Mouse (Mus musculus) neural tube, embryonic 15.5 days (tissue): Measurements from ENCODE around the gene Prss53. TPM values are rescaled to one million over a fixed set of nuclear protein-coding genes. Genes with fewer than 3 reads are reported as not detected.

Experiments
- ATAC-seq: fragments of 200-750 bp; cut with Nextera tagmentation; 2 replicates; pipeline ENCODE4 v1.8.0; 2017; ENCODE audit warnings: mild to moderate bottlenecking, moderate TSS enrichment, moderate library complexity; ENCODE audit not compliant: low FRiP score
- H3K27ac ChIP-seq: fragments of 300-500 bp; sonication (generic); replicated peaks from 2 replicates; pipeline ENCODE4 v1.5.1; 2015; ENCODE audit warnings: mild to moderate bottlenecking, inconsistent platforms
- H3K27me3 ChIP-seq: fragments of 300-500 bp; sonication (generic); replicated peaks from 2 replicates; pipeline ENCODE4 v1.6.1; 2015; ENCODE audit warnings: inconsistent platforms
- H3K36me3 ChIP-seq: fragments of 300-500 bp; sonication (generic); 2 replicates; pipeline ENCODE4 v1.6.1; 2015; ENCODE audit warnings: inconsistent platforms
- H3K4me1 ChIP-seq: fragments of 300-500 bp; sonication (generic); 2 replicates; pipeline ENCODE4 v1.6.1; 2015; ENCODE audit warnings: inconsistent platforms
- H3K4me2 ChIP-seq: fragments of 300-500 bp; sonication (generic); 2 replicates; pipeline ENCODE4 v1.6.1; 2015; ENCODE audit warnings: inconsistent platforms, mild to moderate bottlenecking, moderate library complexity
- H3K4me3 ChIP-seq: fragments of 300-500 bp; sonication (generic); replicated peaks from 2 replicates; pipeline ENCODE4 v1.5.1; 2015; ENCODE audit warnings: mild to moderate bottlenecking, inconsistent platforms
- H3K9ac ChIP-seq: fragments of 300-500 bp; sonication (generic); replicated peaks from 2 replicates; pipeline ENCODE4 v1.6.1; 2015; ENCODE audit warnings: mild to moderate bottlenecking, inconsistent platforms
- H3K9me3 ChIP-seq: fragments of 300-500 bp; sonication (generic); replicated peaks from 2 replicates; pipeline ENCODE4 v1.6.1; 2016; ENCODE audit warnings: inconsistent platforms
- WGBS: fragments of 180-500 bp; shearing (Covaris S2); methylation state at CpG from one replicate; pipeline ENCODE4 v1.1.7; 2015; ENCODE audit warnings: mixed read lengths; 5-methylcytosine and 5-hydroxymethylcytosine counted together
- polyA plus RNA-seq: library from polyadenylated mRNA; unstranded; fragments of >200 nt; fragmentation: Nextera tagmentation; extraction: Ambion mirVana; gene quantifications from 2 replicates; pipeline ENCODE4 v1.2.1, GENCODE M21; 2015

Prss53 gene
- polyA plus RNA-seq, 1 experiment from 2014 or later = 1.1 TPM

GRCm38 (mm10) chr7:127926846-127927245, 36.1 kb upstream of the Prss53 start:
- Histone ChIP-seq H3K4me1 (peaks cover 11% of the 10 kb centered on the region; the same call in 1 of the 2 replicates), H3K27me3 (peaks cover 32% of the 10 kb centered on the region), H3K27ac (no peak overlapping the region), H3K9me3 (no peaks in the 10 kb centered on the region), H3K4me2 (no peak overlapping the region), H3K9ac (no peak overlapping the region), H3K4me3 (no peak overlapping the region), H3K36me3 (peaks cover 49% of the 10 kb centered on the region)
- WGBS = 90% methylated on average over 11 of the region's 11 CpGs
- ATAC-seq = no peak

DNA sequence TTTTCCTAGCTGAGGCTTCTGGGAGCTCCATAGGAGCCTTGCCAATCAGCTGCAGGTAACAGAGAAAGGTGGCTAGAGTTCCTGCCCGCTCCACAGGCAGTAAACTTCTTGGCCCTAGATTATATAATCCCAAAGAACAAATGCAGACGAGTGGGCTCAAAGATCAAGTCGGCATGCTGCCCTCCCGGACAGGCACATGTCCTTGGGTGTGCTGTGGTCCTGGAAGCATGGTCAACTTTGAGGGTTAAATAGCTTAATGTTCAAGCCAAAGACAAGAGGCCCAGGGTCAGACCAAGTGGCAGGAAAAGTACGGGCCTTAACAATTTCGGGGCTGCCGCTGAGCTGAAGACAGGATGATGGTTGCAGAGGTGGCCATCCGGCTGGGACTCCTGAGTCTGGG, 35.3 kb upstream of the Prss53 start:
- Histone ChIP-seq H3K27me3 (peaks cover 32% of the 10 kb centered on the region), H3K9me3 (no peaks in the 10 kb centered on the region), H3K9ac (no peak overlapping the region), H3K4me1 (peaks cover 11% of the 10 kb centered on the region; the same call in 1 of the 2 replicates), H3K36me3 (peaks cover 52% of the 10 kb centered on the region), H3K27ac (no peak overlapping the region), H3K4me3 (no peak overlapping the region), H3K4me2 (no peak overlapping the region)
- ATAC-seq = no peak
- 92% methylated on average over 8 of the region's 8 CpGs for WGBS

- Histone ChIP-seq H3K27me3 (peaks cover 27% of the 10 kb centered on the region), H3K4me1 (peaks cover 11% of the 10 kb centered on the region; the same call in 1 of the 2 replicates), H3K9me3 (no peaks in the 10 kb centered on the region), H3K36me3 (peaks cover 57% of the 10 kb centered on the region), H3K27ac (no peak overlapping the region), H3K4me3 (no peak overlapping the region), H3K4me2 (no peak overlapping the region), H3K9ac (no peak overlapping the region)
- WGBS = 80% methylated on average over 5 of the region's 5 CpGs
- no peak for ATAC-seq
Measured at GRCm38 (mm10) chr7:127925252-127925651, 34.5 kb upstream of the Prss53 start.

DNA sequence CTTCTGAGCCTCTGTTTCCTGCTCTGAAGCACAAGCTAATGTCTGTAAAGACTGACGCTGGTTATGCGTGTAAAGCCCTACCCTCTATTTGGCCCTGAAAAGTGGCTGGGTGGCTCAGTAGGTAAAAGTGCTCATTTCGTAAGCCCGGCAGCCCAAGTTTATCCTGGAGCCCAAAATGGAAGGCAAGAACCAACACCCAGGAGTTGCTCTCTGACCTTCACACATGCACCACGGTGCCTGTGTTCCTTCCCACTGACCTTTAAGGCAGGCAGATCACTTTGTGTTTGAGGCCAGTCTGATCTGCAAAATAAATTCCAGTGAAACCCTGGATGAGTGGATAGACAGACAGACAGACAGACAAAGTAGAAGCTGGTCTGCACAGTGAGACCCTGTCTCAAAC, 32.9 kb upstream of the Prss53 start:
- ATAC-seq = no peak
- H3K4me3 ChIP-seq = no peak overlapping the region
- peaks cover 12% of the 10 kb centered on the region for H3K27me3 ChIP-seq
- H3K4me2 ChIP-seq = no peak overlapping the region
- H3K27ac ChIP-seq = no peak overlapping the region
- no peaks in the 10 kb centered on the region for H3K4me1 ChIP-seq
- no peaks in the 10 kb centered on the region for H3K9me3 ChIP-seq
- H3K36me3 ChIP-seq = peaks cover 57% of the 10 kb centered on the region
- 94% methylated on average over 5 of the region's 5 CpGs for WGBS
- H3K9ac ChIP-seq = no peak overlapping the region

- Histone ChIP-seq H3K27ac (no peak overlapping the region), H3K9ac (no peak overlapping the region), H3K9me3 (no peaks in the 10 kb centered on the region), H3K4me2 (no peak overlapping the region), H3K36me3 (peaks cover 61% of the 10 kb centered on the region), H3K4me3 (no peak overlapping the region), H3K27me3 (peaks cover 1% of the 10 kb centered on the region), H3K4me1 (no peaks in the 10 kb centered on the region)
- ATAC-seq = no peak
- 92% methylated on average over 6 of the region's 6 CpGs for WGBS
Measured at GRCm38 (mm10) chr7:127922451-127923275, 31.9 kb upstream of the Prss53 start.

- peaks cover 66% of the 10 kb centered on the region for H3K36me3 ChIP-seq
- no peaks in the 10 kb centered on the region for H3K4me1 ChIP-seq
- no peak overlapping the region for H3K4me3 ChIP-seq
- no peak overlapping the region for H3K4me2 ChIP-seq
- WGBS = 66% methylated on average over 8 of the region's 8 CpGs
- H3K9me3 ChIP-seq = no peaks in the 10 kb centered on the region
- no peak overlapping the region for H3K9ac ChIP-seq
- ATAC-seq = no peak
- no peak overlapping the region for H3K27ac ChIP-seq
- H3K27me3 ChIP-seq = no peaks in the 10 kb centered on the region
Measured at GRCm38 (mm10) chr7:127921516-127921915, 30.7 kb upstream of the Prss53 start.

- no peaks in the 10 kb centered on the region for H3K9me3 ChIP-seq
- H3K27me3 ChIP-seq = no peaks in the 10 kb centered on the region
- no peak overlapping the region for H3K4me2 ChIP-seq
- no peak overlapping the region for H3K9ac ChIP-seq
- no peak overlapping the region for H3K4me3 ChIP-seq
- ATAC-seq = no peak
- H3K27ac ChIP-seq = no peak overlapping the region
- H3K36me3 ChIP-seq = peaks cover 58% of the 10 kb centered on the region
- WGBS = 75% methylated on average over 7 of the region's 7 CpGs
- no peaks in the 10 kb centered on the region for H3K4me1 ChIP-seq
Measured at GRCm38 (mm10) chr7:127919290-127919689, 28.5 kb upstream of the Prss53 start.

DNA sequence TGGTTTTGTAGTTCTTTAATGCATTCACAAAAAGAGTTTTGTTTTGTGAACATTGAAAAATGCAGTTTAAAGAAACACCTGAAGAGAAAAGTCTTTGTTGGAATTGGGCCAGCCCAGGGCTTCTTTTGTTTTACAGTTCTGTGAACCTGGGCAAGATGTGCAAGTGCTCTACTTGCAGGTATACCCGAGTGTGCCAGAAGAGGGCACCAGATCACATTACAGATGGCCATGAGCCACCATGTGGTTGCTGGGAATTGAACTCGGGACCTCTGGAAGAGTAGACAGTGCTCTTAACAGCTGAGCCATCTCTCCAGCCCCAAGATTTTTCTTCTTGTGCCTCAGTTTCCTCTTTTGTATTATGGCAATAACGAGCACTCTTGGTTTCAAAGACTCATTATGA, 27.4 kb upstream of the Prss53 start:
- H3K4me1 ChIP-seq = peaks cover 4% of the 10 kb centered on the region
- peaks cover 49% of the 10 kb centered on the region for H3K36me3 ChIP-seq
- no peaks in the 10 kb centered on the region for H3K9me3 ChIP-seq
- WGBS = 59% methylated on average over 3 of the region's 3 CpGs
- no peak overlapping the region for H3K4me3 ChIP-seq
- no peak for ATAC-seq
- no peak overlapping the region for H3K4me2 ChIP-seq
- H3K27ac ChIP-seq = no peak overlapping the region
- no peaks in the 10 kb centered on the region for H3K27me3 ChIP-seq
- no peak overlapping the region for H3K9ac ChIP-seq

DNA sequence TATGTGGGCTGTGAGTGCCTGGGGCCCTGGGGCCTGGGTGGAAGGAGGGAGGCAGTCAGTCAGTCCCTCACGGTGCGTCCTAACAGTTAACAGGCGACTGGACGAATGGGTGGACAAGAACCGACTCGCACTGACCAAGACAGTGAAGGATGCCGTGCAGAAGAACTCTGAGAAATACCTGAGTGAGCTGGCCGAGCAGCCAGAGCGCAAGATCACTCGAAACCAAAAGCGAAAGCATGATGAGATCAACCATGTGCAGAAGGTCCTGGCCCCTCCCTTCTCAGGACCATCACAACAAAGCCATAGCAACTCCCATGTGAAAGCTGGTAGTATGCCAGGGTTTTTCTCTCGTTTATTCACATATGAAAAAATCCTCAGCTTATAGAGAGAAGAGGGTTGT, 24.5 kb upstream of the Prss53 start:
- H3K4me3 ChIP-seq = no peak overlapping the region
- H3K4me2 ChIP-seq = no peak overlapping the region
- H3K27ac ChIP-seq = no peak overlapping the region
- 95% methylated on average over 12 of the region's 12 CpGs for WGBS
- peaks cover 28% of the 10 kb centered on the region for H3K36me3 ChIP-seq
- ATAC-seq = no peak
- H3K9ac ChIP-seq = no peak overlapping the region
- H3K9me3 ChIP-seq = no peaks in the 10 kb centered on the region
- H3K4me1 ChIP-seq = peaks cover 15% of the 10 kb centered on the region
- no peaks in the 10 kb centered on the region for H3K27me3 ChIP-seq

- Histone ChIP-seq H3K4me1 (peaks cover 15% of the 10 kb centered on the region), H3K27me3 (no peaks in the 10 kb centered on the region), H3K36me3 (peaks cover 43% of the 10 kb centered on the region), H3K9ac (peak overlapping the region; percentile 74), H3K4me3 (peak overlapping the region; percentile 86), H3K4me2 (peak overlapping the region; percentile 70), H3K9me3 (no peaks in the 10 kb centered on the region), H3K27ac (peak overlapping the region; percentile 82)
- 34% methylated on average over 4 of the region's 4 CpGs for WGBS
- ATAC-seq = no peak
Measured at GRCm38 (mm10) chr7:127912938-127913337, 22.2 kb upstream of the Prss53 start.

DNA sequence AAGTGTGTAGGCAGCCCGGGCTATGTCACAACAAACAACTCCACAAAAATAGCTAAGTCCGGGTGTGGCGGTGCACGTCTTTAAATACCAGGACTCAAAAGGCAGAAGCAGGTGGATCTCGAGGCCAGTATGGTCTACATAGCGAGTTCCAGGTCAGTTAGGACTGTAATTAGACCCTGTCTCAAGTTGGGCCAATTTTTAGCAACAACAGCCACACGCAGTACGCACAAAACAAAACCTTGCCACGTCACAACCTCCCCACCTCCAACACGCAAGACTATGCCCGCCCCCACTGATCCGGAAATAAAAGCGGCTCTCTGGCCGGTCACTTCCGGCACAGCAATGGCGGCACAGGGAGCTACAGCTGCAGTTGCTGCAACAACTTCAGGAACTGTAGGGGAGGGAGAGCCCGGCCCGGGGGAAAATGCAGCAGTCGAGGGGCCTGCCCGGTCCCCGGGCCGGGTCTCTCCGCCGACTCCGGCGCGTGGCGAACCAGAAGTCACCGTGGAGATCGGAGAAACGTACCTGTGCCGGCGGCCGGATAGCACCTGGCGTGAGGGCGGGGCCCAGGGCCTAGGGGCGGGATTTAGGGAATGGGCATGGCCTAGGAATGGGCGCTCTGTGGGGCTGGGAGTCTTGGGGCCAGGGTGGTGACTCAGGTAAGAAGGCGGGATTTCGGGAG, 21.6 kb upstream of the Prss53 start, which contains the start of gene Kat8:
Gene Kat8 (plus strand): TSS at position 327 of the 682 bp plus-strand sequence.
- peaks cover 46% of the 10 kb centered on the region for H3K36me3 ChIP-seq
- peak within 1 kb of the TSS; percentile 70 for H3K4me2 ChIP-seq
- WGBS = 2% methylated on average over 40 of the region's 40 CpGs
- H3K27ac ChIP-seq = peak within 1 kb of the TSS; percentile 82
- ATAC-seq = peak; percentile 96
- peaks cover 15% of the 10 kb centered on the region for H3K4me1 ChIP-seq
- peak within 1 kb of the TSS; percentile 86 for H3K4me3 ChIP-seq
- peak within 1 kb of the TSS; percentile 74 for H3K9ac ChIP-seq
- H3K27me3 ChIP-seq = no peaks in the 10 kb centered on the region
- no peaks in the 10 kb centered on the region for H3K9me3 ChIP-seq

DNA sequence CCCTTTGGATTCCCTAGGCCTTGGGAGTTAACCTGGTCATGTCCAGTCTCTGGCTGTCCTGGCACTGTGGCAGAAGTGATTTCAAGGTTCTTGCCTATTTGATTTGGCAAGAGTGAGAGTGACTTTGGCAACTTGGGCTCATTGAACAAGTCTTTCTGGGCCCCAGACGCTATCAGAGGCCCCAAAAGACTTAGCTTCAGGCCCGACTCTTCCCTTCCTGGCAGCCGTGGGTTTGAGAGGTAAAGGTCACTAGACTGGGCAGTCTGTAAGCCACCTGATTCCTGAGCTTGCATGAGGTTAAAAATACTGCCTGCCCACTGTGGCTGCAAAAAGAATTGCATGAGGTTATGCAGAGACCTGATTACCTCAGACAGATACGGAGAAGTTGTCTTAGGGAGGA, 17.9 kb upstream of the Prss53 start:
- 92% methylated on average over 4 of the region's 4 CpGs for WGBS
- H3K4me2 ChIP-seq = no peak overlapping the region

More for the DNA sequence above, 17.9 kb upstream of the Prss53 start:
- H3K9me3 ChIP-seq = no peaks in the 10 kb centered on the region
- H3K36me3 ChIP-seq = peaks cover 37% of the 10 kb centered on the region
- H3K4me1 ChIP-seq = peaks cover 33% of the 10 kb centered on the region
- no peak overlapping the region for H3K4me3 ChIP-seq
- H3K27me3 ChIP-seq = no peaks in the 10 kb centered on the region
- ATAC-seq = no peak
- no peak overlapping the region for H3K9ac ChIP-seq
- no peak overlapping the region for H3K27ac ChIP-seq
